Mouse (Mus musculus) limb, embryonic 15.5 days (tissue): ENCODE results near the gene 4930558K02Rik. TPM values are rescaled to one million over a fixed set of nuclear protein-coding genes. Genes with fewer than 3 reads are reported as not detected.

Experiments
- ATAC-seq: fragments of 200-750 bp; cut with Nextera tagmentation; 2 replicates; pipeline ENCODE4 v1.8.0; 2017; ENCODE audit warnings: low read depth, moderate TSS enrichment; ENCODE audit not compliant: insufficient number of reproducible peaks, low FRiP score, low TSS enrichment
- H3K27ac ChIP-seq: fragments of 300-500 bp; sonication (generic); 2 replicates; pipeline ENCODE4 v1.5.1; 2015; ENCODE audit warnings: moderate library complexity, mild to moderate bottlenecking, inconsistent platforms
- H3K27me3 ChIP-seq: fragments of 300-500 bp; sonication (generic); 2 replicates; pipeline ENCODE4 v1.6.1; 2015; ENCODE audit warnings: inconsistent platforms
- H3K36me3 ChIP-seq: fragments of 300-500 bp; sonication (generic); 2 replicates; pipeline ENCODE4 v1.6.1; 2015; ENCODE audit warnings: inconsistent platforms
- H3K4me1 ChIP-seq: fragments of 300-500 bp; sonication (generic); 2 replicates; pipeline ENCODE4 v1.6.1; 2015; ENCODE audit warnings: inconsistent platforms
- H3K4me2 ChIP-seq: fragments of 300-500 bp; sonication (generic); 2 replicates; pipeline ENCODE4 v1.6.1; 2015; ENCODE audit warnings: mild to moderate bottlenecking, inconsistent platforms
- H3K4me3 ChIP-seq: fragments of 300-500 bp; sonication (generic); 2 replicates; pipeline ENCODE4 v1.5.1; 2015; ENCODE audit warnings: mild to moderate bottlenecking, inconsistent platforms
- H3K9ac ChIP-seq: fragments of 300-500 bp; sonication (generic); 2 replicates; pipeline ENCODE4 v1.6.1; 2015; ENCODE audit warnings: inconsistent platforms
- H3K9me3 ChIP-seq: fragments of 300-500 bp; sonication (generic); 2 replicates; pipeline ENCODE4 v1.6.1; 2016; ENCODE audit warnings: inconsistent platforms
- WGBS: fragments of 180-500 bp; shearing (Covaris S2); methylation state at CpG from one replicate; pipeline ENCODE4 v1.1.7; 2015; 5-methylcytosine and 5-hydroxymethylcytosine counted together
- polyA plus RNA-seq: library from polyadenylated mRNA; unstranded; fragments of >200 nt; fragmentation: Nextera tagmentation; extraction: Ambion mirVana; gene quantifications from 2 replicates; pipeline ENCODE4 v1.2.1, GENCODE M21; 2015

The 4930558K02Rik gene
- polyA plus RNA-seq, 1 experiment from 2014 or later, result not detected

DNA sequence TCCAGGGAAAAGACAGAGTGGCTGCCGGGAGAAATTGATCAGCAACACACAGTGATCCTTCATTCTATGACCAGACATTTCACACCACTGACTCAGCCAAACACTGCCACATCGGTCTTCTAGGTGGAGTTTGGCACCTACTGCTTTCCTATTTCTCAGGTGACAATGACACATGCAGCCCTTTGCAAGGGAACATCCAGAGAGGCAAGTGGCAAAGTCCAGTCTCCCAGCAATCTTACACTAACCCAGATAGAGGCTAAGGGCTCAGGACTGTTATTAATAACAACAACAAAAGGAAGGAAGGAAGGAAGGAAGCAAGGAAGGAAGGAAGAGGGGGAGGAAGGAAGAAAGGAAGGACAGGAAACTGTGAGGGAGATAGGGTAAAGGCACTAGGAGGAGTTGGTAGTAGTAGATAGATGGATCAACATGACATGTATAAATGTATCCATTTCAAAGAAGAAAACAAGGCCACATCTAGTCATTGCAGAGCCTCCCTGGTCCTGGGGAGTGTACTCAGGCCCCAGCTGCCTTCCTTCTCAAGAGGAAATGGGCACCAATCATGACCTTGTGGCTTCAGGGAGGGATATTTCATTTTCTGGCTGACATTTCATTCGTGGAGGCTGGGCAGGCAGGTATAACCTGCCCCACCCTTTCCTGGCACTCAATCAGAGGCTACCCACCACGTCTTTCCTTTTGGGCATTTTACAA, 66.3 kb downstream of the 4930558K02Rik start:
- ATAC-seq, result 0 out of 2 replicates have a peak, but pooled peaks have one; percentile 26
- Histone ChIP-seq H3K27me3 (no peaks in the 10 kb centered on the region), H3K9me3 (no peaks in the 10 kb centered on the region), H3K36me3 (no peaks in the 10 kb centered on the region), H3K4me1 (peaks cover 19% of the 10 kb centered on the region; the same call in 1 of the 2 replicates), H3K27ac (no peak overlapping the region; the same call in 1 of the 2 replicates), H3K4me2 (no peak overlapping the region), H3K4me3 (no peak overlapping the region), H3K9ac (no peak overlapping the region)
- WGBS, result 35% methylated on average over 4 of the region's 4 CpGs

DNA sequence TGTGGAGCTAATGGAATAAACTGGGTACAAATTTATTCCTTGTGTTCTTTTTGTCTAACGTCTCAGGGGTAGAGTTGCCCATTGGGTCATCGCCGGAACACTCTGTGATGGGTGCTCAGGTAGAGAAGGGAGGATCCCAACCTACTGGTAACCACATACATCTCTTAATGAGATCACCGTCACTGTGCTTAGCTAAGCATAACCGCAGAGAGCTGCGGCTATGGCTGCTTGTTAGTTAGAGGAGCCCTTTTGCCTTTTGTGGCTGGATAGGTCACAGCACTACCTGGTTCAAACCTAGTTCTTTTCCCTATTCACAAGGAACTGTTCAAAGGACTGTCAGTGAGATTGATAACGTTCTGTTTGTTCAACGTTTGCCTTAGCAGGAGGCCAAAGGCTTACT, 70.4 kb downstream of the 4930558K02Rik start:
- Histone ChIP-seq H3K36me3 (no peaks in the 10 kb centered on the region), H3K9ac (no peak overlapping the region), H3K27me3 (no peaks in the 10 kb centered on the region), H3K27ac (no peak overlapping the region), H3K4me1 (peaks cover 10% of the 10 kb centered on the region; the same call in 1 of the 2 replicates), H3K4me2 (no peak overlapping the region), H3K9me3 (no peaks in the 10 kb centered on the region), H3K4me3 (no peak overlapping the region)
- 83% methylated on average over 8 of the region's 8 CpGs for WGBS
- ATAC-seq, result no peak

DNA sequence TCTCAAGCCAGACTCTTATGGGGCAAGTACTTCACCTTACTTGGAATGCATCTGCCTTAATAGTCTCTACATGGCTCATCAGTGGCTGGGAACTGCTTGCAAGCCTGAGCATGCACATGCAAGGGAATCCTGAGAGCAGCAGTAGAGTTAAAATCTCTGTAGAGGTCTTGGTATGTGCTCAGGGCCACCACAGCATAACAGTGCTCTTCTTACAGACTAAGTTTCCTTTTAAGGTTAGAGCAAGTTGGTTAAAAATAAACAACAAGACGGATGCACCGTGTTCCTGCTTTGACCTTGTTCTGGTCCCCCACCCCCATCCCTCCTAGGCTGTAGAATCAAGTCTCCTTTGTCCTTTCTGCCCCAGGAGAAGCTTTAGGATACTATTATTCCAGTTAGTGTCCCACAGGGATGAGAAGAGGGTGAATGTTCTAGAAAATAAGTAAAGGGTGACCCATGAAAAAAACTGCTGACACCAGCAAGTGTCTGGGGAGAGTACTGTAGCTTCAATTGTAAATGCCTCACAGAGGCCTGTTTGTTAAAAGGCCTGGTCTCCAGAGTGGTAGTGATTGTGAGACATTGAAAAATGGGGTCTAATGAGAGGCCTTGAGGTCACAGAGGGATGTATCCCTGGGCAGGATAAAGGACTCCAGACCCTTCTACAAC, 71.5 kb downstream of the 4930558K02Rik start:
- H3K27ac ChIP-seq, result no peak overlapping the region
- no peak for ATAC-seq
- H3K4me2 ChIP-seq, result no peak overlapping the region

DNA sequence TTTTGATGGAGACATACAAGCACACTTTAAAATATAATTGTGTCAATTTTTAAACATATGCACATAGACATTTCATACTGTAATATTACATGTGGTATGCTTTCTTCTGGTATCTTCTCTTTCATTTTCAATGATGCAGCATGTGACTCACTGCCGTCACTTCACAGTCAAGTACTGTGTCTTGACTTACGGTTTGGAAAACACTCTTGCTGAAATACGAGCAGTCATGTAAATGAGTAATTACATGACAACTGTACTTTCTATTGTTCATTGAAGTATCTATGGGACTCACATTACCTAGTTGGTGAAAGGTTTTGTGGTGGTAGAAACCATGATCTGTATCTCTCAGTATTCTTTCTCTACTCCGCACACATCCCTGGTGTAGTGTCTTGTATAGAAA, 72.3 kb downstream of the 4930558K02Rik start:
- ATAC-seq, result no peak
- WGBS, result 67% methylated on average over 4 of the region's 4 CpGs
- no peak overlapping the region for H3K27ac ChIP-seq

More for the DNA sequence above, 71.5 kb downstream of the 4930558K02Rik start:
- 41% methylated on average over 2 of the region's 2 CpGs for WGBS
- H3K4me3 ChIP-seq, result no peak overlapping the region
- H3K4me1 ChIP-seq, result no peaks in the 10 kb centered on the region
- no peaks in the 10 kb centered on the region for H3K27me3 ChIP-seq
- H3K36me3 ChIP-seq, result no peaks in the 10 kb centered on the region
- no peak overlapping the region for H3K9ac ChIP-seq
- no peaks in the 10 kb centered on the region for H3K9me3 ChIP-seq

DNA sequence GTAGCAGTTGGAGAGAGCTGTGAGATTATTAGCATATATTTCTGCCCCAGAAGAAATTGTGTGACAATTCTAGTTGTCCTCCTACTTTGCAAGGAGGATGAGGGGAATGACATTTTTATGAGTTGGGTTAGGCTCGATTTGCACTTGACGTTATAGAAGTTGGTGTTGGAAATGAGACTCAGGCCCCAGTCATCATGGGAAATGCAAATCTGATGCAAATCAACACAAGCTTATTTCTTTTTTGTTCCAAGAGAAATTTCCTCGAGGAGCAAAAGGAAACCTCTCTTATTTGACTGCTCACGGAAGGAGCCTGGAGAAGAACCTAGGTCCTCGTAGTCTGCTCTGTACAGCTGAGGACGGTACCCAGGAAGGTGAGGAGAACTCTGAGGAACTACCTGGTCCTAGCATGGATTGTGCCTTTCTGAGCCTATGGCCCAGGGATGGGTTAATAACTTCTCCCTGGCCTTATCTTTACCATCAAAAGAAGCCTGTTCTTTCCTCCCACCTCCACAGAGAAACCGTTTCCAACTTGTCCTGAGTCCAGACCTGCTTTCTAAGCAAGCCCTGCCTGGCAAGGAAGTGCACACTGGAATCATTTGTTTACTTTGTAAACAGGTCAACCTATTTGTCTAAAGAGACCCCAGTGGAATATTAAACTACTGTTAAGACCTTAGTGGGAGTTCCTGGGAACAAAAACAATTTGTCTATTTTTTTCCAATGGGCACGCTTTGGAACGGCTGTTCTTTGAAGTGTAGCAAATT, 76.6 kb downstream of the 4930558K02Rik start:
- no peak overlapping the region for H3K9ac ChIP-seq
- WGBS, result 63% methylated on average over 9 of the region's 9 CpGs
- ATAC-seq, result no peak
- no peak overlapping the region for H3K4me3 ChIP-seq
- no peaks in the 10 kb centered on the region for H3K9me3 ChIP-seq
- H3K4me2 ChIP-seq, result no peak overlapping the region
- no peaks in the 10 kb centered on the region for H3K36me3 ChIP-seq
- no peaks in the 10 kb centered on the region for H3K4me1 ChIP-seq
- H3K27me3 ChIP-seq, result no peaks in the 10 kb centered on the region
- no peak overlapping the region for H3K27ac ChIP-seq

More for the DNA sequence above, 72.3 kb downstream of the 4930558K02Rik start:
- Histone ChIP-seq H3K4me3 (no peak overlapping the region), H3K27me3 (no peaks in the 10 kb centered on the region), H3K9ac (no peak overlapping the region), H3K36me3 (no peaks in the 10 kb centered on the region), H3K4me2 (no peak overlapping the region), H3K4me1 (no peaks in the 10 kb centered on the region), H3K9me3 (no peaks in the 10 kb centered on the region)

DNA sequence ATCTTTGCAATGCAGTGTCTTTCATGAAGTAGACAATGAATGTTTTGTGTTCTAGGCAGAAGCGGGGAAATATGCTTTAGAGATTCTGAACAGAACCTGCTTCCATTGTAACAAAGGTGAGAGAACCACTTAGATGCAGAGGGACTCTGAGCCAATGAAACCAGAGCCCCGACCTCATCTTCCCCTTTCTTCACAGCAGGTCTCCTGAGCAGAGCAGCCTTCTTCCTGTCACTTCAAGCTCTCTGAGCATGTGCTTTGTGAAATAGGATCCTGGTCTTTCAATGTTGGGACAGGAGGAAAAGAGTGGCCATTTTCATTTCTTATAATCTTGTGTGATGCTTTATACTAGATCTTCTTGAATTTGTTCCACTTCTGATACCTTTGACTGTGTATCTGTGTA, 79.3 kb downstream of the 4930558K02Rik start:
- ATAC-seq, result no peak
- Histone ChIP-seq H3K9me3 (no peaks in the 10 kb centered on the region), H3K27me3 (no peaks in the 10 kb centered on the region), H3K9ac (no peak overlapping the region), H3K27ac (no peak overlapping the region), H3K4me2 (no peak overlapping the region), H3K4me1 (no peaks in the 10 kb centered on the region), H3K36me3 (no peaks in the 10 kb centered on the region), H3K4me3 (no peak overlapping the region)
- WGBS, result 47% methylated on average over 2 of the region's 2 CpGs

DNA sequence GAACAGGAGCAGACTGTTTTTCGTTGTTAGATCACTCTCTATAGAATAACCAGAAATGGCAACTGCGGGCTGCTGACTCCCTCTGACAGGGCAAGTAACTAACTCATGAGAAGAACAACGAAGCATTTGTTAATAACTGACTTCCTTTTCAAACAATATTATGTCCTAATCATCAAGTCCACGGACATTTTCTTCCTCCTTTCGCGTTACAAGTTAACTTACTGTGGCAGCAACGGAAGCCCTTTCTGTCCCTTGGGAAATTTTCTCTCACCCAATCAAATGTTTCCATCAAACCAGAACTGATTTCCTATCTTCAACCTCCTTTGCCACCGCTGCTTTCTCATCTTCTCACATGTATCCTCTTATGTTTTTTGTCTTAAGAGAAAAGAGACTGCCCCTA, 82.2 kb downstream of the 4930558K02Rik start:
- H3K36me3 ChIP-seq, result no peaks in the 10 kb centered on the region
- 82% methylated on average over 8 of the region's 8 CpGs for WGBS
- no peak overlapping the region for H3K4me2 ChIP-seq
- H3K27ac ChIP-seq, result no peak overlapping the region
- H3K27me3 ChIP-seq, result no peaks in the 10 kb centered on the region
- H3K9me3 ChIP-seq, result no peaks in the 10 kb centered on the region
- H3K4me3 ChIP-seq, result no peak overlapping the region
- no peaks in the 10 kb centered on the region for H3K4me1 ChIP-seq
- ATAC-seq, result no peak
- no peak overlapping the region for H3K9ac ChIP-seq

DNA sequence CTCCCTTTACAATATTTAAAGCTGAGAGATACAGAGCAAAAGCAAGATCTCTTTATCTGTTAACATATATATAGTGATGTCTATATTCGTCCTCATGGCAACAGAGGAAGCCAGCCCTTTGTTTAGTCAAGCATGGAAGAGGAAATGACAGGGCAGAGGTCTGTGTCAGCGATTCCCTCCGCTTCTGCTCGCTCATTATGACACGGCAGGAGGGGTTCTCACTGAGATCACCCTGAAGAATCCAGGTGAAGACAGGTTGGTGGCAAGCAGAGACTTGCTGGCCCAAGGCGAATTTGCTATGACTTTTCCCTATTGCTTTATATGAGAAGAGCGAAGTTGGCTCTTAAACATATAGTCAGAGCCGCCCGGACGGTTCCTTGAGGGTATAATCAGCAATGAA, 83.3 kb downstream of the 4930558K02Rik start:
- ATAC-seq, result no peak
- no peak overlapping the region for H3K27ac ChIP-seq
- no peaks in the 10 kb centered on the region for H3K27me3 ChIP-seq
- no peaks in the 10 kb centered on the region for H3K4me1 ChIP-seq
- no peak overlapping the region for H3K9ac ChIP-seq
- no peak overlapping the region for H3K4me2 ChIP-seq
- no peaks in the 10 kb centered on the region for H3K36me3 ChIP-seq
- H3K9me3 ChIP-seq, result no peaks in the 10 kb centered on the region
- no peak overlapping the region for H3K4me3 ChIP-seq
- 51% methylated on average over 10 of the region's 10 CpGs for WGBS

DNA sequence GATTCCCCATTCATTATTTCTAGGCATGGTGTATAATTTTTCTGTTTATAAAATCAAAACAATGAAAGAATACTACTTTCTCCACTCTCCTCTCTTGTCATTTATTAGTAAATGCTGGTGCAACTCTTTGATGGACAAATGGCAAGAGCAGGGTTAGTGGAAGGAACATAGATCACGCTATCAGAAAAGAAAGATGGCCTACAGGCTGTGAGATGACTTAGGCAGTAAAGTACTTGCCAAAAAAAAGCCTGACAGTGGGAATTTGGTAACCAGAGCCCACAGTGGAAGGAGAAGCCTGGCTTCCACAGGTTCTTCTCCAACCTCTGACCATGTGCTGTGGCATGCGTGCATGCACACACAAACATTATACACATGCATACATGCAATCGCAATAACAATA, 84.4 kb downstream of the 4930558K02Rik start:
- Histone ChIP-seq H3K4me2 (no peak overlapping the region), H3K36me3 (no peaks in the 10 kb centered on the region), H3K9ac (no peak overlapping the region), H3K27me3 (no peaks in the 10 kb centered on the region), H3K27ac (no peak overlapping the region), H3K4me3 (no peak overlapping the region), H3K4me1 (no peaks in the 10 kb centered on the region), H3K9me3 (no peaks in the 10 kb centered on the region)
- no peak for ATAC-seq
- WGBS, result 91% methylated on average over 3 of the region's 3 CpGs

DNA sequence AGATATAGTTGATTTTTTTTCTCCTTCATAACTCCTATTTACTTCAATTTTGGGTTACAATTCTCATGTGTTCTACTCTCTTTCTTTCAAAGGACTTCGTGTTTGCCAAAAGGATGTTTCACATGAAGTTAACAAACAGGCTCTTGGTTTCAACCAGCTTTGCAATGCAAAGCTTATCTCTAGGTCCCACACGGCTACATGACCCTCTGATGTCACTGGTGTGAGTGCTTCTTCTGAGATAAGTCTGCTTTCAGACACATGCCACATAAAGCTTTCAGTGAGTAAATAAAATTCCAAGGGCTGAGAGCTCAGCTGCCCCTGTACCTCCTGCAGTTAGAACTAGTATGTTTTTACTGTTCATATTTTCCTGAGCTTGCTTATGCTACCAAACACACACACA, 84.9 kb downstream of the 4930558K02Rik start:
- no peak overlapping the region for H3K4me2 ChIP-seq
- ATAC-seq, result no peak
- no peaks in the 10 kb centered on the region for H3K4me1 ChIP-seq
- no peak overlapping the region for H3K9ac ChIP-seq
- no peak overlapping the region for H3K4me3 ChIP-seq
- no peak overlapping the region for H3K27ac ChIP-seq
- H3K36me3 ChIP-seq, result no peaks in the 10 kb centered on the region
- H3K27me3 ChIP-seq, result no peaks in the 10 kb centered on the region
- 64% methylated on average over 2 of the region's 2 CpGs for WGBS
- H3K9me3 ChIP-seq, result no peaks in the 10 kb centered on the region

DNA sequence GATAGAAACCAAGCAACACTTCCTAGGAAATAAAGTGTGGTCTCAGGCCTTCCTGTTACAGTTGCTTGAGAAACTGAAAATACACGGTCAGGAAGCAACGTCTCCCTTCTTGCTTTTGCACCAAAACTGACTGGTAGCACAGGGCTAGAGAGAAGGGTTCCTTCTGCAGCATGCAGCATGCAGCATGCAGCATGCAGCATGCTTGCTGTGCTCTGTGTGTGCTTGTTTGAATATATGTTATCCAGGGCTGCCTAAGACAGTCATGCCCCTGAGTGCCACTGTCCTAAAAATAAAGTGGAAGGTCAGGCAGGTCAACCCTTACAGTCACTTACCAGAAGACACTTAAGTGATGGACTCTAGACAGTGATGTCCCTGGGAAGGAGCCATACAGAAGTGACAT, 85.3 kb downstream of the 4930558K02Rik start:
- H3K9ac ChIP-seq, result no peak overlapping the region
- H3K9me3 ChIP-seq, result no peaks in the 10 kb centered on the region
- H3K27ac ChIP-seq, result no peak overlapping the region
- no peaks in the 10 kb centered on the region for H3K27me3 ChIP-seq
- H3K4me3 ChIP-seq, result no peak overlapping the region
- no peak overlapping the region for H3K4me2 ChIP-seq
- H3K4me1 ChIP-seq, result no peaks in the 10 kb centered on the region
- 80% methylated on average over 2 of the region's 2 CpGs for WGBS
- no peaks in the 10 kb centered on the region for H3K36me3 ChIP-seq
- no peak for ATAC-seq
